Mouse (Mus musculus) hindbrain, embryonic 14.5 days (tissue): ENCODE measurements around the gene Irak2. TPM values are rescaled to one million over a fixed set of nuclear protein-coding genes. Genes with fewer than 3 reads are reported as not detected.

Source experiments
- ATAC-seq: fragments of 200-750 bp; cut with Nextera tagmentation; 2 replicates; pipeline ENCODE4 v1.8.0; 2017; ENCODE audit warnings: moderate number of reproducible peaks, mild to moderate bottlenecking, moderate TSS enrichment, moderate library complexity; ENCODE audit not compliant: low FRiP score
- DNase-seq: peaks from one replicate; pipeline ENCODE4 v3.0.0-alpha.2; 2015; ENCODE audit warnings: low spot score
- H3K27ac ChIP-seq: fragments of 300-500 bp; sonication (generic); 2 replicates; pipeline ENCODE4 v1.5.1; 2014; ENCODE audit warnings: mild to moderate bottlenecking, moderate library complexity
- H3K27me3 ChIP-seq: fragments of 300-500 bp; sonication (generic); 2 replicates; pipeline ENCODE4 v1.6.1; 2014; ENCODE audit warnings: mild to moderate bottlenecking, low read length, mixed read lengths; ENCODE audit not compliant: control insufficient read depth, insufficient read depth
- H3K36me3 ChIP-seq: fragments of 300-500 bp; sonication (generic); replicated peaks from 2 replicates; pipeline ENCODE4 v1.6.1; 2014; ENCODE audit not compliant: control insufficient read depth, insufficient read depth
- H3K4me1 ChIP-seq: fragments of 300-500 bp; sonication (generic); replicated peaks from 2 replicates; pipeline ENCODE4 v1.6.1; 2014; ENCODE audit warnings: antibody characterized with exemption, low read length, mixed read lengths; ENCODE audit not compliant: control insufficient read depth, insufficient read depth
- H3K4me2 ChIP-seq: fragments of 300-500 bp; sonication (generic); replicated peaks from 2 replicates; pipeline ENCODE4 v1.6.1; 2014; ENCODE audit warnings: mild to moderate bottlenecking, moderate library complexity
- H3K4me3 ChIP-seq: fragments of 300-500 bp; sonication (generic); replicated peaks from 2 replicates; pipeline ENCODE4 v1.5.1; 2014; ENCODE audit warnings: mild to moderate bottlenecking, low read length
- H3K9ac ChIP-seq: fragments of 300-500 bp; sonication (generic); 2 replicates; pipeline ENCODE4 v1.6.1; 2014
- H3K9me3 ChIP-seq: fragments of 300-500 bp; sonication (generic); 2 replicates; pipeline ENCODE4 v1.6.1; 2016; ENCODE audit warnings: low read length; ENCODE audit not compliant: control insufficient read depth
- WGBS: fragments of 180-500 bp; shearing (Covaris S2); extraction: QIAGEN DNeasy Blood & Tissue Kit; methylation state at CpG from one replicate; pipeline ENCODE4 v1.1.7; 2014; 5-methylcytosine and 5-hydroxymethylcytosine counted together
- polyA plus RNA-seq: library from polyadenylated mRNA; unstranded; fragments of >200 nt; fragmentation: Nextera tagmentation; extraction: Ambion mirVana; gene quantifications from 2 replicates; pipeline ENCODE4 v1.2.1, GENCODE M21; 2014

The Irak2 gene
- polyA plus RNA-seq, 1 experiment from 2014 or later: 1.4 TPM

DNA sequence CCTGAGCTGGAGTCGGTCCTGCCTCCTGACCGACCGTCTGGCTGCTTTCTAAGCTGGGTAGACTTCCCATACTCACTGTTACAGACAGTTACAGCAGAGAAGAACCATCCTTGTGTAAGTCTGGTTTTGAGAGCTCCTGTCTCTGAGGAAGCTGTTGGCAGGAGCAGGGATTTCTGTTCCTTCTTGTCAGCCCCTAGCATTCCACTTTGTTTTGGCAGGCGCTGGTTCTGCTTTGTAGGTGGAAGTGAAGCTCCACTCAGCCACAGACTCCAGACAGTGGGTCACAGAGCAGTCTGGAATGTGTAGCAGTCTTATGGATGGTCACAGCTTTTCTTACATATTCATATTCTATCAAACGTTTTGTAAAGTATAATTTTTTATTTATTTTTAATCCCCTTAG, 7.9 kb upstream of the Irak2 start:
- ATAC-seq (no peak), DNase-seq (no peak)
- Histone ChIP-seq H3K4me3 (no peak overlapping the region), H3K4me2 (no peak overlapping the region), H3K9ac (no peak overlapping the region), H3K4me1 (peaks cover 7% of the 10 kb centered on the region), H3K27me3 (no peaks in the 10 kb centered on the region), H3K36me3 (peaks cover 58% of the 10 kb centered on the region), H3K9me3 (no peaks in the 10 kb centered on the region), H3K27ac (no peak overlapping the region)
- WGBS: 80% methylated on average over 5 of the region's 5 CpGs

DNA sequence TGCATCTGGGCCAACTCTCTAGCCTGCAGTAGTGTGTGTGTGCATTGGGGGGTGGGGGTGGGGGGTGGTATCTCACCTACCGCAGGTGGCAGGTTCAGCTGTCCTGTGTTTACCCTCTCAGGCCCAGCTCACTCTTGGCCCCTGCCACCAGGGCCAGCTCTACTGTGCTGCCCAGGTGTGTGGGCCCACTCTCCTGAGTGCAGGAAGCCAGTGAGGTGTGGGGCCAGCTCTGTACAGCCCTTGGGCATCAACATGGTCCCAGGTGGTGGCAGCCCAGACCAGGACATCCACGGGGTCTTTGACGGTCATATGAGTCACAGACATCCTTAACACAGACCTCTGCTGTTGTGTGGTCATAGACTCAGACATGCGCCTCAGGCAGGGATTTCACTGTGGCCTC, 5.4 kb upstream of the Irak2 start:
- Histone ChIP-seq H3K36me3 (peaks cover 55% of the 10 kb centered on the region), H3K9ac (no peak overlapping the region)

DNA sequence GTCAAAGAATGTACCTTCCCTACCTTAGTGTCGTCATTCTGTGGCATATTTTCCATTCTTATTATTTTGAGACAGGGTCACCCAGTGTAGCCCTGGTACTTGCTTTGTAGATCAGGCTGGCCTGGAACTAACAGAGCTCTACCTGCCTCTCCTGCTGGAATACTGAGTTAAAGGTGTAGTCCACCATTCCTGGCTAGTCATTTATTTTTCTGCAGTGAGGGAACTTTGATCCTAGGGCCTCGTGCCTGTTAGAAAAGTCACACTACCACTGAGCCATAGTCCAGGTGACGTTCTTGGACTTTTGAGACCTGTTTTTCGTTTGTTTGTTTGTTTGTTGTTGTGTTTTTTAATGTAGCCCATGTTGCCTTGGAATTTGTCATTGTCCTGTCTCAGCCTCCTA, 934 bp downstream of the Irak2 start:
- no peak overlapping the region for H3K27ac ChIP-seq
- H3K4me2 ChIP-seq: no peak overlapping the region
- ATAC-seq (no peak), DNase-seq (no peak)
- H3K36me3 ChIP-seq: no peaks in the 10 kb centered on the region
- no peak overlapping the region for H3K4me3 ChIP-seq
- 87% methylated on average over 4 of the region's 4 CpGs for WGBS
- H3K27me3 ChIP-seq: no peaks in the 10 kb centered on the region
- no peaks in the 10 kb centered on the region for H3K4me1 ChIP-seq
- no peak overlapping the region for H3K9ac ChIP-seq
- H3K9me3 ChIP-seq: no peaks in the 10 kb centered on the region

More for the DNA sequence above, 5.4 kb upstream of the Irak2 start:
- Histone ChIP-seq H3K9me3 (no peaks in the 10 kb centered on the region), H3K4me3 (no peak overlapping the region), H3K4me1 (no peaks in the 10 kb centered on the region), H3K27ac (no peak overlapping the region), H3K4me2 (no peak overlapping the region), H3K27me3 (no peaks in the 10 kb centered on the region)
- ATAC-seq: no peak
- 95% methylated on average over 4 of the region's 4 CpGs for WGBS
- no peak for DNase-seq

DNA sequence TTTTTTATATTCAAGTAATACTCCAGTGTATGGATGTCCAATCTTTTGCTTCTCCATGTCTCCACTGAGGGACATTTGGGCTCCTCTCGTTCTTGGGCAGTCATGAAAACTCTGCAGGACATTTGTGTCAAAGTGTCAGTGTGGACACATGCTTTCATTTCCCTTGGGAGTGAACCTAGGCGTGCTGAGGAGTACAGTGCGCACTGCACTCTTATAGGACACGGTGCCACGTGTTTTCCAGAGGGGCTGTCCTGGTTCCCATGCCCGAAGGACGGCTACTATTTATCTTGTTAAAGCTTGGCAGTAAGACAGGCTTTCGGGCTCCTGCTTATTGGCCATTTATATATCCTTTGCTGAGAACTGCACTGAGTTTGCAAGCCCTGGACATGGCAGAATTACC, 4.3 kb downstream of the Irak2 start:
- H3K27ac ChIP-seq: no peak overlapping the region
- H3K4me2 ChIP-seq: no peak overlapping the region
- no peaks in the 10 kb centered on the region for H3K27me3 ChIP-seq
- H3K4me1 ChIP-seq: no peaks in the 10 kb centered on the region
- no peak overlapping the region for H3K9ac ChIP-seq
- H3K9me3 ChIP-seq: no peaks in the 10 kb centered on the region
- DNase-seq (no peak), ATAC-seq (no peak)
- H3K36me3 ChIP-seq: no peaks in the 10 kb centered on the region
- H3K4me3 ChIP-seq: no peak overlapping the region
- whole genome bisulfite sequencing: 82% methylated on average over 8 of the region's 8 CpGs

DNA sequence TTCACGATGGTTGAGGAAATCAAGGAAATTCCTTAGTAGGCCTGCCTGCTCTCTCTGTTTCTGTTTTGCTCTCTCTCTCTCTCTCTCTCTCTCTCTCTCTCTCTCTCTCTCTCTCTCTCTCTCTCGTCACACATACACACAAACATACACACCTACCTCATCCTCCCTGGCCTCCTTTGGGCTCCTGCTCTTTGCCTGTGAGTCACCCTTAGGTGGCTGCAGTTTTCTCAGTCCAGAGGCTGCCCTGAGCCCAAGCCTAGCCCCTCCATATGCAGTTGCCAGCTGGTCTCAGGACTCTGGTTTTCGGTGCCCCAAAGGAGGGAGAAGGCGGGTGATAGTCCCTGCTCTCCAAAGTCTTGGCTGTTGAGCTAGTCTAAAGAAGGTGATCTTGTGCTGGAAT, 4.8 kb downstream of the Irak2 start:
- H3K4me2 ChIP-seq: no peak overlapping the region
- H3K4me3 ChIP-seq: no peak overlapping the region
- H3K9me3 ChIP-seq: no peaks in the 10 kb centered on the region
- DNase-seq (no peak), ATAC-seq (no peak)
- H3K27me3 ChIP-seq: no peaks in the 10 kb centered on the region
- H3K36me3 ChIP-seq: no peaks in the 10 kb centered on the region
- no peak overlapping the region for H3K9ac ChIP-seq
- H3K4me1 ChIP-seq: no peaks in the 10 kb centered on the region
- no peak overlapping the region for H3K27ac ChIP-seq
- 91% methylated on average over 4 of the region's 4 CpGs for WGBS

DNA sequence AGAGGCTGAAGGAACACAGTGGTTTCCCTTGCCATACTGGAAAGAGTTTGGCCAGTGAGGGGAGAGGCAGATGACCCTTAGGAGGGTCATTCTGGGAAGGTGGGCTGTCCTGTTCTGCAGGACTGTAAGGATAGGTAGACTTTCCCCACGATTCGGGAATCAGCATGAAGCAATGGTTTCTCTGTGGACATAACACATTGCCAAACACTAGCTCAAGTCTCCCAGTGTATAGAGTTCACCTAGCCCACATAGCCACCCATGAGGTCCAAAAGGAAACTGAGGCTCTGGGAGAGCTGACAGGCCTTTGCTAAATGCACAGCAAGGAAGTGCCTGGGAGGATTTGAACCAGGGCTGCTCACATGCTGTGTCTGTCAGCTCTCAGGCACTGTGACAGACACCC, 5.7 kb downstream of the Irak2 start:
- no peak for ATAC-seq
- Histone ChIP-seq H3K4me3 (no peak overlapping the region), H3K27ac (no peak overlapping the region), H3K9me3 (no peaks in the 10 kb centered on the region), H3K9ac (no peak overlapping the region), H3K36me3 (no peaks in the 10 kb centered on the region), H3K4me1 (no peaks in the 10 kb centered on the region), H3K4me2 (no peak overlapping the region), H3K27me3 (no peaks in the 10 kb centered on the region)
- DNase-seq: no peak
- WGBS: 91% methylated on average over 2 of the region's 2 CpGs

- ATAC-seq (no peak), DNase-seq (no peak)
- no peaks in the 10 kb centered on the region for H3K4me1 ChIP-seq
- 90% methylated on average over 8 of the region's 8 CpGs for WGBS
- no peak overlapping the region for H3K9ac ChIP-seq
- H3K27ac ChIP-seq: no peak overlapping the region
- no peaks in the 10 kb centered on the region for H3K36me3 ChIP-seq
- no peaks in the 10 kb centered on the region for H3K27me3 ChIP-seq
- H3K9me3 ChIP-seq: no peaks in the 10 kb centered on the region
- H3K4me2 ChIP-seq: no peak overlapping the region
- no peak overlapping the region for H3K4me3 ChIP-seq
Observed at GRCm38 (mm10) chr6:113644808-113645207, 6.5 kb downstream of the Irak2 start.

DNA sequence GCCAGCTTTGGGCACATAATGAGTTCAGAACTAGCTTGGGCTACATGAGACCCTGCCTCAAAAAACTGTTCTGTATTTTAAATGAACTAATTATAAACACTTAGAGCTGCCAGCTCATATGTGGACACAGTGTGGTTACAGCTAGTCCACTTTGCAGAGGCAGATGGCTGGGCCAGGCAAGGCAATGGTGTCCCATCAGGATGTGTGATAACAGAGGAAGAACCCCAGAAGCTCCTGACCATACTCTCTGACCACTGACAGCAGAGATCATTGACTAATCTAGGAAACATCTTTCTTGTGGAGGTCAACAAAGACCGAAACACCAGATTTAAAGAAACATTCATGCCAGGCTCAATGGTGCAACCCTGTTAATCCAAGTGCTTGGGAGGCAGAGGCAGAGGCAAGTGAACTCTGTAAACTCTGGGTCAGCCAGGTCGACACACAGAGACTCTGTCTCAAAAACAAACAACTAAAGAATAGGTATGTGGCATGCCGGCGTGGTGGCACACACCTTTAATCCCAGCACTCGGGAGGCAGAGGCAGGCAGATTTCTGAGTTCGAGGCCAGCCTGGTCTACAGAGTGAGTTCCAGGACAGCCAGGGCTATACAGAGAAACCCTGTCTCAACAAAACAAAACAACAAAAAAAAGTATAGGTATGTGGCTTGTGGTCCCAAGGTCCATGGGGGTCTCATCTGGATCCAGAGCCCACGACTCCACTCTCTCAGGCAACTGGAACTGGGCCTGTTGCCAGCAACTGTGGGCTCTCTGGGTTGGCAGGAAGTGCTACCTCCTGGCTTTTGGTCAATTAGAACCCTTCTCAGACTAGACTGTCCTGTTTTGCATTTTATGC, 11.3 kb downstream of the Irak2 start:
- no peaks in the 10 kb centered on the region for H3K36me3 ChIP-seq
- DNase-seq: no peak
- H3K27ac ChIP-seq: no peak overlapping the region
- H3K9ac ChIP-seq: no peak overlapping the region
- H3K9me3 ChIP-seq: no peaks in the 10 kb centered on the region
- H3K4me2 ChIP-seq: no peak overlapping the region
- no peaks in the 10 kb centered on the region for H3K27me3 ChIP-seq
- no peaks in the 10 kb centered on the region for H3K4me1 ChIP-seq
- no peak overlapping the region for H3K4me3 ChIP-seq
- no peak for ATAC-seq
- WGBS: 84% methylated on average over 7 of the region's 7 CpGs

- H3K27ac ChIP-seq: no peak overlapping the region
- no peaks in the 10 kb centered on the region for H3K9me3 ChIP-seq
- no peaks in the 10 kb centered on the region for H3K27me3 ChIP-seq
- H3K4me2 ChIP-seq: no peak overlapping the region
- no peaks in the 10 kb centered on the region for H3K36me3 ChIP-seq
- H3K4me3 ChIP-seq: no peak overlapping the region
- H3K9ac ChIP-seq: no peak overlapping the region
- no peak for DNase-seq
- WGBS: 74% methylated on average over 4 of the region's 4 CpGs
- no peaks in the 10 kb centered on the region for H3K4me1 ChIP-seq
- no peak for ATAC-seq
Observed at GRCm38 (mm10) chr6:113650197-113650640, 12.0 kb downstream of the Irak2 start.

DNA sequence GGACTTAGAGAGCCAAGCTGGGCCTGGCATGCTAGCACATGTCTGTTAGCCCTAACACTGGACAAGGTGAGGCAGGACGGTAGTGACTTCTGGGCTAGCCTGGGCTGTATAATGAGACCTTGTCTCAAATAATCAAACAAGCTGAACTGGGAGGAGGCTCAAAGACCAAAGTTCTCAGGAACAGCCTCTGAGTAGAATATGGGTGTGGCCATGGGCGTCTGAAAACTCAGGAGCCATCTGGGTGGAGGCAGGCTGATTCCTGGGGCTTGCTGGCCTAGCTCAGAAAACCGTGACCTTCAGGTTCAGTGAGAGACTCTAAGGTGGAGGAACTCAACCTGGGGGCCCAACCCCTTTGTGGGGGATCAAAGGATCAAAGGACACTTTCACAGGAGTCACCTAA, 13.4 kb downstream of the Irak2 start:
- no peak for DNase-seq
- no peak for ATAC-seq
- Histone ChIP-seq H3K4me3 (no peak overlapping the region), H3K9ac (no peak overlapping the region), H3K27me3 (no peaks in the 10 kb centered on the region), H3K36me3 (no peaks in the 10 kb centered on the region), H3K9me3 (no peaks in the 10 kb centered on the region), H3K4me1 (no peaks in the 10 kb centered on the region), H3K4me2 (no peak overlapping the region), H3K27ac (no peak overlapping the region)
- WGBS: 81% methylated on average over 3 of the region's 3 CpGs
